Mouse (Mus musculus): ENCODE measurements around the gene Prm1.
"Not testable (repeated sequence)": the region's sequence is repeated elsewhere in the genome, so short reads cannot be mapped to it uniquely, and the experiment has no call there.

Gene Prm1

GRCm38 (mm10) chr16:10824536-10824935 lies 18.9 kb upstream of the Prm1 start:
- no peak for DNase-seq (ENCODE audit: low spot score in 2 of 2)

GRCm38 (mm10) chr16:10821387-10821786 lies 15.7 kb upstream of the Prm1 start:
- peak in 1 of 2 experiments; percentile 40 for DNase-seq (ENCODE audit: low spot score in 2 of 2)

- peak in 1 of 2 experiments; percentile 34 for DNase-seq (ENCODE audit: low spot score in 2 of 2)
These were observed 14.3 kb upstream of the Prm1 start for GRCm38 (mm10) chr16:10819966-10820365.

- DNase-seq (ENCODE audit: low spot score in 2 of 2): no peak
These were observed 13.0 kb upstream of the Prm1 start for GRCm38 (mm10) chr16:10818579-10819135.

GRCm38 (mm10) chr16:10814864-10815263 lies 9.2 kb upstream of the Prm1 start:
- no peak for DNase-seq (ENCODE audit: low spot score in 2 of 2)

GRCm38 (mm10) chr16:10813726-10814125 lies 8.1 kb upstream of the Prm1 start:
- DNase-seq (ENCODE audit: low spot score in 2 of 2): no peak

GRCm38 (mm10) chr16:10812865-10813371 lies 7.3 kb upstream of the Prm1 start, which contains the start of gene Gm11172:
TSS of gene Gm11172 (plus strand) at chr16:10812915.
- no peak for DNase-seq (ENCODE audit: low spot score in 2 of 2)

GRCm38 (mm10) chr16:10810376-10810775 lies 4.7 kb upstream of the Prm1 start:
- no peak for DNase-seq (ENCODE audit: low spot score in 2 of 2)

GRCm38 (mm10) chr16:10802420-10802819 lies 3.2 kb downstream of the Prm1 start:
- not testable (repeated sequence) for DNase-seq (ENCODE audit: low spot score in 2 of 2)

GRCm38 (mm10) chr16:10796034-10796433 lies 9.6 kb downstream of the Prm1 start, which contains the start of gene Prm2:
TSS of gene Prm2 (minus strand) at chr16:10796134.
- no peak for DNase-seq (ENCODE audit: low spot score in 2 of 2)

- DNase-seq (ENCODE audit: low spot score in 2 of 2): no peak
These were observed 14.9 kb downstream of the Prm1 start, which contains the start of gene Prm3 for GRCm38 (mm10) chr16:10790702-10791101. TSS of gene Prm3 (minus strand) at chr16:10790914.

- DNase-seq (ENCODE audit: low spot score in 2 of 2): no peak
These were observed 16.8 kb downstream of the Prm1 start for GRCm38 (mm10) chr16:10788866-10789265.

- no peak for DNase-seq (ENCODE audit: low spot score in 2 of 2)
These were observed 17.4 kb downstream of the Prm1 start, which contains the start of gene Tnp2 for GRCm38 (mm10) chr16:10788271-10788670. TSS of gene Tnp2 (minus strand) at chr16:10788660.

- no peak for DNase-seq (ENCODE audit: low spot score in 2 of 2)
These were observed 18.0 kb downstream of the Prm1 start for GRCm38 (mm10) chr16:10787548-10788058.

GRCm38 (mm10) chr16:10786782-10787547 lies 18.7 kb downstream of the Prm1 start:
- DNase-seq (ENCODE audit: low spot score in 2 of 2): peak; percentile 51 to 60

- peak; percentile 83 to 86 for DNase-seq (ENCODE audit: low spot score in 2 of 2)
These were observed 19.4 kb downstream of the Prm1 start for GRCm38 (mm10) chr16:10786288-10786687.

- peak; percentile 90 to 91 for DNase-seq (ENCODE audit: low spot score in 2 of 2)
These were observed 20.0 kb downstream of the Prm1 start, which contains the start of gene Socs1 for GRCm38 (mm10) chr16:10785371-10786231. TSS of gene Socs1 (minus strand) at chr16:10785536.

- DNase-seq (ENCODE audit: low spot score in 2 of 2): peak; percentile 88 to 90
These were observed 20.8 kb downstream of the Prm1 start for GRCm38 (mm10) chr16:10784793-10785370.

- peak; percentile 36 to 41 for DNase-seq (ENCODE audit: low spot score in 2 of 2)
These were observed 21.5 kb downstream of the Prm1 start for GRCm38 (mm10) chr16:10783883-10784792.

- no peak for DNase-seq (ENCODE audit: low spot score in 2 of 2)
These were observed 22.2 kb downstream of the Prm1 start for GRCm38 (mm10) chr16:10783451-10783850.

Measured in heart, adult 9 months (tissue).